Mouse (Mus musculus): ENCODE results near the gene St8sia2. TPM values are rescaled to one million over a fixed set of nuclear protein-coding genes. Genes with fewer than 3 reads are reported as not detected.
A peak's percentile ranks its signal among the peaks of the same experiment; 100 is the strongest.

Gene St8sia2
- under 1 TPM; 0.11 to 0.44 TPM for total RNA-seq (2021)
- 0.37 and 0.38 TPM in 2 replicates for polyA plus RNA-seq (2012; rRNA removed)
- long read RNA-seq, full-length matches to known transcripts: 1 of 1 reads
- long read RNA-seq, partial matches to known transcripts: 0 of 1 reads
- long read RNA-seq, other reads (novel, unspliced or antisense): 0 of 1 reads

GRCm38 (mm10) chr7:74013601-74014175 lies at the start of gene St8sia2:
St8sia2 (minus strand) TSS chr7:74013690.
- peak; percentile 50 to 60 for DNase-seq
- Histone ChIP-seq H3K79me2 (replicated peaks; ENCODE audit: control insufficient read depth, insufficient read depth, low read length) (no peaks in the 10 kb centered on the region), H3K4me3 (peak within 1 kb of the TSS; percentile 57), H3K36me3 (ENCODE audit: control insufficient read depth, insufficient read depth, low read length) (no peaks in the 10 kb centered on the region), H3K27me3 (ENCODE audit: control insufficient read depth, insufficient read depth, low read length) (peaks cover 8% of the 10 kb centered on the region), H3K27ac (no peak within 1 kb of the TSS), H3K4me1 (ENCODE audit: control insufficient read depth, insufficient read depth, low read length) (peaks cover 1% of the 10 kb centered on the region; the same call in 1 of the 2 replicates), H3K9ac (ENCODE audit: low read depth, low read length) (peak within 1 kb of the TSS; percentile 21)
- no peak for TF ChIP-seq EP300 (IDR thresholded peaks at IDR 0.05; ENCODE audit: insufficient read depth, low read depth, low read length)
- TF ChIP-seq CTCF (IDR thresholded peaks at IDR 0.05): no peak
- 0 out of 2 replicates have a peak, but pooled peaks have one; percentile 27 for TF ChIP-seq POLR2A (IDR thresholded peaks at IDR 0.05; ENCODE audit: insufficient read depth, low read depth, low read length)
- intact Hi-C loops (cut with DNase I): loop anchor here (10.0 kb wide), 1 partner anchor 359 kb away; no protein-coding TSS in a partner anchor
- under 1% methylated on average over 33 of the region's 42 CpGs for WGBS

GRCm38 (mm10) chr7:74061076-74061475 lies 47.6 kb upstream of the St8sia2 start:
- intact Hi-C loops (cut with DNase I): no loop called here
- H3K36me3 ChIP-seq (ENCODE audit: control insufficient read depth, insufficient read depth, low read length): peaks cover 2% of the 10 kb centered on the region; the same call in 1 of the 2 replicates
- peaks cover 4% of the 10 kb centered on the region for H3K4me1 ChIP-seq (ENCODE audit: control insufficient read depth, insufficient read depth, low read length)
- TF ChIP-seq CTCF (IDR thresholded peaks at IDR 0.05): no peak
- TF ChIP-seq EP300 (IDR thresholded peaks at IDR 0.05; ENCODE audit: insufficient read depth, low read depth, low read length): no peak
- H3K79me2 ChIP-seq (replicated peaks; ENCODE audit: control insufficient read depth, insufficient read depth, low read length): no peaks in the 10 kb centered on the region
- no peak for DNase-seq
- no peak overlapping the region for H3K4me3 ChIP-seq
- 59% methylated on average over 6 of the region's 6 CpGs for WGBS
- no peaks in the 10 kb centered on the region for H3K27me3 ChIP-seq (ENCODE audit: control insufficient read depth, insufficient read depth, low read length)
- H3K9ac ChIP-seq (ENCODE audit: low read depth, low read length): no peak overlapping the region
- H3K27ac ChIP-seq: no peak overlapping the region

GRCm38 (mm10) chr7:74060306-74060946 lies 46.9 kb upstream of the St8sia2 start:
- Histone ChIP-seq H3K9ac (ENCODE audit: low read depth, low read length) (no peak overlapping the region), H3K36me3 (ENCODE audit: control insufficient read depth, insufficient read depth, low read length) (no peaks in the 10 kb centered on the region), H3K4me3 (no peak overlapping the region), H3K27ac (no peak overlapping the region), H3K27me3 (ENCODE audit: control insufficient read depth, insufficient read depth, low read length) (no peaks in the 10 kb centered on the region), H3K79me2 (replicated peaks; ENCODE audit: control insufficient read depth, insufficient read depth, low read length) (no peaks in the 10 kb centered on the region), H3K4me1 (ENCODE audit: control insufficient read depth, insufficient read depth, low read length) (peaks cover 4% of the 10 kb centered on the region)
- DNase-seq: peak in 1 of 2 experiments; percentile 24
- intact Hi-C loops (cut with DNase I): no loop called here
- 80% methylated on average over 3 of the region's 3 CpGs for WGBS
- no peak for TF ChIP-seq POLR2A (IDR thresholded peaks at IDR 0.05; ENCODE audit: insufficient read depth, low read depth, low read length)
- TF ChIP-seq EP300 (IDR thresholded peaks at IDR 0.05; ENCODE audit: insufficient read depth, low read depth, low read length): no peak
- TF ChIP-seq CTCF (IDR thresholded peaks at IDR 0.05): no peak

GRCm38 (mm10) chr7:74059684-74060083 lies 46.2 kb upstream of the St8sia2 start:
- intact Hi-C loops (cut with DNase I): loop anchor here (5.0 kb wide), 1 partner anchor 497 kb away; no protein-coding TSS in a partner anchor
- Histone ChIP-seq H3K79me2 (replicated peaks; ENCODE audit: control insufficient read depth, insufficient read depth, low read length) (no peaks in the 10 kb centered on the region), H3K27me3 (ENCODE audit: control insufficient read depth, insufficient read depth, low read length) (no peaks in the 10 kb centered on the region), H3K27ac (no peak overlapping the region), H3K4me3 (no peak overlapping the region), H3K9ac (ENCODE audit: low read depth, low read length) (no peak overlapping the region), H3K4me1 (ENCODE audit: control insufficient read depth, insufficient read depth, low read length) (peaks cover 4% of the 10 kb centered on the region), H3K36me3 (ENCODE audit: control insufficient read depth, insufficient read depth, low read length) (no peaks in the 10 kb centered on the region)
- TF ChIP-seq POLR2A (IDR thresholded peaks at IDR 0.05; ENCODE audit: insufficient read depth, low read depth, low read length): no peak
- no peak for TF ChIP-seq CTCF (IDR thresholded peaks at IDR 0.05)
- no peak for TF ChIP-seq EP300 (IDR thresholded peaks at IDR 0.05; ENCODE audit: insufficient read depth, low read depth, low read length)
- no peak for DNase-seq
- WGBS: 83% methylated on average over 3 of the region's 3 CpGs

GRCm38 (mm10) chr7:74055753-74056152 lies 42.3 kb upstream of the St8sia2 start:
- no peak overlapping the region for H3K4me3 ChIP-seq
- no peaks in the 10 kb centered on the region for H3K36me3 ChIP-seq (ENCODE audit: control insufficient read depth, insufficient read depth, low read length)
- no peaks in the 10 kb centered on the region; the same call in 1 of the 2 replicates for H3K4me1 ChIP-seq (ENCODE audit: control insufficient read depth, insufficient read depth, low read length)
- intact Hi-C loops (cut with DNase I): loop anchor here (5.0 kb wide), 1 partner anchor 493 kb away; no protein-coding TSS in a partner anchor
- TF ChIP-seq CTCF (IDR thresholded peaks at IDR 0.05): no peak
- no peak for TF ChIP-seq EP300 (IDR thresholded peaks at IDR 0.05; ENCODE audit: insufficient read depth, low read depth, low read length)
- TF ChIP-seq POLR2A (IDR thresholded peaks at IDR 0.05; ENCODE audit: insufficient read depth, low read depth, low read length): no peak
- 90% methylated on average over 3 of the region's 3 CpGs for WGBS
- H3K27me3 ChIP-seq (ENCODE audit: control insufficient read depth, insufficient read depth, low read length): no peaks in the 10 kb centered on the region
- DNase-seq: no peak
- H3K79me2 ChIP-seq (replicated peaks; ENCODE audit: control insufficient read depth, insufficient read depth, low read length): no peaks in the 10 kb centered on the region
- no peak overlapping the region for H3K9ac ChIP-seq (ENCODE audit: low read depth, low read length)
- H3K27ac ChIP-seq: no peak overlapping the region

GRCm38 (mm10) chr7:74047591-74047990 lies 34.1 kb upstream of the St8sia2 start:
- no peak overlapping the region for H3K4me3 ChIP-seq
- no peak for DNase-seq
- no peak for TF ChIP-seq EP300 (IDR thresholded peaks at IDR 0.05; ENCODE audit: insufficient read depth, low read depth, low read length)
- TF ChIP-seq CTCF (IDR thresholded peaks at IDR 0.05): no peak
- no peak for TF ChIP-seq POLR2A (IDR thresholded peaks at IDR 0.05; ENCODE audit: insufficient read depth, low read depth, low read length)
- H3K27ac ChIP-seq: no peak overlapping the region
- no peaks in the 10 kb centered on the region; the same call in 1 of the 2 replicates for H3K4me1 ChIP-seq (ENCODE audit: control insufficient read depth, insufficient read depth, low read length)
- no peaks in the 10 kb centered on the region for H3K27me3 ChIP-seq (ENCODE audit: control insufficient read depth, insufficient read depth, low read length)
- no peaks in the 10 kb centered on the region for H3K36me3 ChIP-seq (ENCODE audit: control insufficient read depth, insufficient read depth, low read length)
- intact Hi-C loops (cut with DNase I): no loop called here
- no peaks in the 10 kb centered on the region for H3K79me2 ChIP-seq (replicated peaks; ENCODE audit: control insufficient read depth, insufficient read depth, low read length)
- WGBS: 53% methylated on average over 2 of the region's 2 CpGs
- no peak overlapping the region for H3K9ac ChIP-seq (ENCODE audit: low read depth, low read length)
